Mouse (Mus musculus) brain, embryonic 14.5 days (tissue): ENCODE results near the gene Tulp4.

Experiments used
- CTCF ChIP-seq: fragments of 200-500 bp; IDR thresholded peaks from 2 replicates; pipeline ENCODE4 v1.5.1; 2012; ENCODE audit warnings: inconsistent platforms, mild to moderate bottlenecking, moderate library complexity, borderline replicate concordance; ENCODE audit not compliant: insufficient read depth, insufficient read length; ENCODE audit errors: extremely low read depth
- POLR2A ChIP-seq: fragments of 200-500 bp; IDR thresholded peaks from 2 replicates; pipeline ENCODE4 v1.6.1; 2012; ENCODE audit warnings: mild to moderate bottlenecking, inconsistent platforms, borderline replicate concordance; ENCODE audit not compliant: poor library complexity, insufficient read depth, insufficient read length, severe bottlenecking; ENCODE audit errors: extremely low read depth

- TF ChIP-seq CTCF (no peak), POLR2A (no peak)
These were observed 32.8 kb upstream of the Tulp4 start for GRCm38 (mm10) chr17:6073405-6073804.
